Mouse (Mus musculus) heart, embryonic 11.5 days (tissue): ENCODE measurements around the gene Lpo. TPM values are rescaled to one million over a fixed set of nuclear protein-coding genes. Genes with fewer than 3 reads are reported as not detected.
"Not testable (repeated sequence)": the region's sequence is repeated elsewhere in the genome, so short reads cannot be mapped to it uniquely, and the experiment has no call there.

ENCODE experiments used
- ATAC-seq: fragments of 200-750 bp; cut with Nextera tagmentation; replicated peaks from 2 replicates; pipeline ENCODE4 v1.8.0; 2017; ENCODE audit warnings: moderate library complexity; ENCODE audit not compliant: insufficient number of reproducible peaks, low FRiP score, low TSS enrichment
- H3K27ac ChIP-seq: fragments of 300-500 bp; sonication (generic); 2 replicates; pipeline ENCODE4 v1.5.1; 2014; ENCODE audit warnings: mild to moderate bottlenecking, low read depth, low read length
- H3K27me3 ChIP-seq: fragments of 300-500 bp; sonication (generic); 2 replicates; pipeline ENCODE4 v1.6.1; 2014; ENCODE audit warnings: mild to moderate bottlenecking, low read length, mixed read lengths; ENCODE audit not compliant: control insufficient read depth, insufficient read depth
- H3K36me3 ChIP-seq: fragments of 300-500 bp; sonication (generic); 2 replicates; pipeline ENCODE4 v1.6.1; 2014; ENCODE audit warnings: mild to moderate bottlenecking, low read length, moderate library complexity, mixed read lengths; ENCODE audit not compliant: control insufficient read depth, insufficient read depth
- H3K4me1 ChIP-seq: fragments of 300-500 bp; sonication (generic); 2 replicates; pipeline ENCODE4 v1.6.1; 2014; ENCODE audit warnings: low read length; ENCODE audit not compliant: control insufficient read depth, insufficient read depth
- H3K4me2 ChIP-seq: fragments of 300-500 bp; sonication (generic); 2 replicates; pipeline ENCODE4 v1.6.1; 2014; ENCODE audit warnings: mild to moderate bottlenecking, moderate library complexity
- H3K4me3 ChIP-seq: fragments of 300-500 bp; sonication (generic); 2 replicates; pipeline ENCODE4 v1.5.1; 2014; ENCODE audit warnings: low read depth, low read length
- H3K9ac ChIP-seq: fragments of 300-500 bp; sonication (generic); 2 replicates; pipeline ENCODE4 v1.6.1; 2014; ENCODE audit warnings: mild to moderate bottlenecking, low read depth, low read length, moderate library complexity
- H3K9me3 ChIP-seq: fragments of 300-500 bp; sonication (generic); replicated peaks from 2 replicates; pipeline ENCODE4 v1.6.1; 2016; ENCODE audit warnings: low read length; ENCODE audit not compliant: control insufficient read depth
- WGBS: fragments of 180-500 bp; shearing (Covaris S2); extraction: QIAGEN DNeasy Blood & Tissue Kit; methylation state at CpG from one replicate; pipeline ENCODE4 v1.1.7; 2014; ENCODE audit not compliant: insufficient replicate concordance; 5-methylcytosine and 5-hydroxymethylcytosine counted together
- polyA plus RNA-seq: library from polyadenylated mRNA; unstranded; fragments of >200 nt; fragmentation: Nextera tagmentation; extraction: Ambion mirVana; gene quantifications from 2 replicates; pipeline ENCODE4 v1.2.1, GENCODE M21; 2014

Lpo gene
- polyA plus RNA-seq = 0.34 TPM in 1 of 2 replicates, not detected in the other

- Histone ChIP-seq H3K36me3 (no peaks in the 10 kb centered on the region), H3K27me3 (peaks cover under 1% of the 10 kb centered on the region; the same call in 1 of the 2 replicates), H3K4me3 (no peak within 1 kb of the TSS), H3K4me1 (no peaks in the 10 kb centered on the region), H3K4me2 (no peak within 1 kb of the TSS), H3K9ac (no peak within 1 kb of the TSS), H3K27ac (no peak within 1 kb of the TSS), H3K9me3 (no peaks in the 10 kb centered on the region)
- WGBS = 70% methylated on average over 10 of the region's 10 CpGs
- no peak for ATAC-seq
Measured at GRCm38 (mm10) chr11:87828239-87828900, at the start of gene Lpo. Gene Lpo, minus strand, starts transcription at chr11:87828289.

- Histone ChIP-seq H3K27me3 (peaks cover 11% of the 10 kb centered on the region; the same call in 1 of the 2 replicates), H3K4me2 (no peak within 1 kb of the TSS), H3K4me3 (no peak within 1 kb of the TSS), H3K9me3 (no peaks in the 10 kb centered on the region), H3K36me3 (no peaks in the 10 kb centered on the region), H3K4me1 (no peaks in the 10 kb centered on the region), H3K27ac (no peak within 1 kb of the TSS), H3K9ac (no peak within 1 kb of the TSS)
- WGBS = 74% methylated on average over 6 of the region's 6 CpGs
- no peak for ATAC-seq
Measured at GRCm38 (mm10) chr11:87875436-87875835, 47.3 kb upstream of the Lpo start, which contains the start of gene Epx. Gene Epx, minus strand, starts transcription at chr11:87875536.

GRCm38 (mm10) chr11:87871766-87872165 is 43.7 kb upstream of the Lpo start:
- ATAC-seq = no peak
- no peak overlapping the region for H3K9ac ChIP-seq
- peaks cover 7% of the 10 kb centered on the region; the same call in 1 of the 2 replicates for H3K27me3 ChIP-seq
- no peaks in the 10 kb centered on the region for H3K4me1 ChIP-seq
- no peaks in the 10 kb centered on the region for H3K9me3 ChIP-seq
- H3K36me3 ChIP-seq = no peaks in the 10 kb centered on the region
- WGBS = 52% methylated on average over 8 of the region's 8 CpGs
- H3K4me3 ChIP-seq = no peak overlapping the region
- no peak overlapping the region for H3K27ac ChIP-seq
- no peak overlapping the region for H3K4me2 ChIP-seq

- no peaks in the 10 kb centered on the region for H3K9me3 ChIP-seq
- 75% methylated on average over 2 of the region's 2 CpGs for WGBS
- H3K4me1 ChIP-seq = no peaks in the 10 kb centered on the region
- H3K9ac ChIP-seq = no peak overlapping the region
- no peak overlapping the region for H3K4me3 ChIP-seq
- no peak overlapping the region for H3K4me2 ChIP-seq
- peaks cover 7% of the 10 kb centered on the region; the same call in 1 of the 2 replicates for H3K27me3 ChIP-seq
- ATAC-seq = no peak
- no peaks in the 10 kb centered on the region; the same call in 1 of the 2 replicates for H3K36me3 ChIP-seq
- no peak overlapping the region for H3K27ac ChIP-seq
Measured at GRCm38 (mm10) chr11:87870096-87870495, 42.0 kb upstream of the Lpo start.

GRCm38 (mm10) chr11:87866891-87867290 is 38.8 kb upstream of the Lpo start:
- not testable (repeated sequence) for H3K4me2 ChIP-seq, H3K4me3 ChIP-seq, H3K9ac ChIP-seq, ATAC-seq, H3K27me3 ChIP-seq, H3K9me3 ChIP-seq, H3K4me1 ChIP-seq, H3K27ac ChIP-seq, H3K36me3 ChIP-seq
- WGBS = 65% methylated on average over 1 of the region's 2 CpGs

GRCm38 (mm10) chr11:87862805-87863204 is 34.7 kb upstream of the Lpo start:
- Histone ChIP-seq H3K9me3 (no peaks in the 10 kb centered on the region), H3K27ac (no peak overlapping the region), H3K4me1 (no peaks in the 10 kb centered on the region), H3K9ac (no peak overlapping the region), H3K4me2 (no peak overlapping the region), H3K4me3 (no peak overlapping the region), H3K36me3 (no peaks in the 10 kb centered on the region; the same call in 1 of the 2 replicates), H3K27me3 (no peaks in the 10 kb centered on the region)
- no peak for ATAC-seq
- 89% methylated on average over 13 of the region's 13 CpGs for WGBS

GRCm38 (mm10) chr11:87860426-87860825 is 32.3 kb upstream of the Lpo start:
- no peak for ATAC-seq
- no peak overlapping the region for H3K4me3 ChIP-seq
- H3K4me1 ChIP-seq = no peaks in the 10 kb centered on the region
- no peak overlapping the region for H3K9ac ChIP-seq
- no peaks in the 10 kb centered on the region; the same call in 1 of the 2 replicates for H3K36me3 ChIP-seq
- no peaks in the 10 kb centered on the region for H3K27me3 ChIP-seq
- 74% methylated on average over 9 of the region's 9 CpGs for WGBS
- no peaks in the 10 kb centered on the region for H3K9me3 ChIP-seq
- no peak overlapping the region for H3K27ac ChIP-seq
- no peak overlapping the region for H3K4me2 ChIP-seq

GRCm38 (mm10) chr11:87859273-87859672 is 31.2 kb upstream of the Lpo start:
- no peaks in the 10 kb centered on the region for H3K36me3 ChIP-seq
- WGBS = 71% methylated on average over 11 of the region's 11 CpGs
- no peak for ATAC-seq

GRCm38 (mm10) chr11:87854550-87854949 is 26.5 kb upstream of the Lpo start:
- Histone ChIP-seq H3K36me3 (no peaks in the 10 kb centered on the region), H3K27me3 (no peaks in the 10 kb centered on the region), H3K4me3 (no peak overlapping the region), H3K27ac (no peak overlapping the region), H3K4me2 (no peak overlapping the region), H3K9me3 (no peaks in the 10 kb centered on the region), H3K4me1 (peaks cover 4% of the 10 kb centered on the region; the same call in 1 of the 2 replicates), H3K9ac (no peak overlapping the region)
- WGBS = 80% methylated on average over 7 of the region's 7 CpGs
- no peak for ATAC-seq

More at GRCm38 (mm10) chr11:87859273-87859672, 31.2 kb upstream of the Lpo start:
- Histone ChIP-seq H3K4me2 (no peak overlapping the region), H3K4me1 (no peaks in the 10 kb centered on the region), H3K27me3 (no peaks in the 10 kb centered on the region), H3K4me3 (no peak overlapping the region), H3K9ac (no peak overlapping the region), H3K27ac (no peak overlapping the region), H3K9me3 (no peaks in the 10 kb centered on the region)
